9 mouse cellular contexts compared by ENCODE assay signal in genomic region chr13:99899670-99900556, GRCm38 (mm10). TPM values are rescaled to one million over a fixed set of nuclear protein-coding genes. Genes with fewer than 3 reads are reported as not detected.
A peak's percentile ranks its signal among the peaks of the same experiment; 100 is the strongest.
DNase-seq lines count a peak whose midpoint lies in the region; ATAC-seq and TF ChIP-seq lines count a peak whose summit lies in the region.
"Had no signal": no experiment of that assay in that cellular context is flagged by ENCODE, and none has a peak within 500 bp of the region (broad histone marks: within the 10 kb centered on the region; RNA-seq: fewer than 3 reads in every experiment).

No protein-coding gene starts in this region.

- H3K4me3 ChIP-seq in layer of hippocampus, adult 2 months: peak overlapping the region; percentile 34
- peak overlapping the region; percentile 29 for H3K4me3 ChIP-seq in embryonic facial prominence, embryonic 13.5 days
- H3K4me3 ChIP-seq in hindbrain, embryonic 15.5 days: peak overlapping the region; percentile 43
- peak overlapping the region; percentile 39 for H3K4me3 ChIP-seq in neural tube, embryonic 12.5 days

- no peak for ATAC-seq in embryonic facial prominence, embryonic 13.5 days (ENCODE audit: insufficient number of reproducible peaks, insufficient read depth, low FRiP score, low TSS enrichment, low read depth)
- no peak; the same call in 1 of the 2 replicates for ATAC-seq in hindbrain, embryonic 15.5 days (ENCODE audit: low FRiP score, low read depth)
- ATAC-seq in neural tube, embryonic 12.5 days (ENCODE audit: low FRiP score, low read depth): peak; percentile 41

- 5% methylated on average over 38 of the region's 38 CpGs for WGBS in embryonic facial prominence, embryonic 13.5 days
- WGBS in hindbrain, embryonic 15.5 days: 4% methylated on average over 38 of the region's 38 CpGs
- WGBS in neural tube, embryonic 12.5 days: 6% methylated on average over 38 of the region's 38 CpGs

- no peak overlapping the region for H3K27ac ChIP-seq in layer of hippocampus, adult 2 months
- no peak overlapping the region for H3K27ac ChIP-seq in embryonic facial prominence, embryonic 13.5 days
- no peak overlapping the region for H3K27ac ChIP-seq in hindbrain, embryonic 15.5 days (replicated peaks)
- H3K27ac ChIP-seq in neural tube, embryonic 12.5 days: no peak overlapping the region

- H3K4me1 ChIP-seq in embryonic facial prominence, embryonic 13.5 days: peaks cover 10% of the 10 kb centered on the region
- H3K4me1 ChIP-seq in hindbrain, embryonic 15.5 days (replicated peaks): peaks cover 16% of the 10 kb centered on the region
- peaks cover 12% of the 10 kb centered on the region for H3K4me1 ChIP-seq in neural tube, embryonic 12.5 days

- TF ChIP-seq CTCF in layer of hippocampus, adult 2 months (conservative IDR thresholded peaks at IDR 0.05): no peak

- H3K9me3 ChIP-seq in embryonic facial prominence, embryonic 13.5 days: no peaks in the 10 kb centered on the region
- H3K9me3 ChIP-seq in hindbrain, embryonic 15.5 days: no peaks in the 10 kb centered on the region
- H3K9me3 ChIP-seq in neural tube, embryonic 12.5 days: no peaks in the 10 kb centered on the region

- H3K27me3 ChIP-seq in embryonic facial prominence, embryonic 13.5 days: peaks cover 56% of the 10 kb centered on the region
- peaks cover 40% of the 10 kb centered on the region for H3K27me3 ChIP-seq in hindbrain, embryonic 15.5 days
- H3K27me3 ChIP-seq in neural tube, embryonic 12.5 days (replicated peaks): peaks cover 31% of the 10 kb centered on the region

- no peak overlapping the region for H3K9ac ChIP-seq in embryonic facial prominence, embryonic 13.5 days
- H3K9ac ChIP-seq in hindbrain, embryonic 15.5 days: peak overlapping the region; percentile 35; the same call in 1 of the 2 replicates
- H3K9ac ChIP-seq in neural tube, embryonic 12.5 days: peak overlapping the region; percentile 45; the same call in 1 of the 2 replicates

- peak overlapping the region; percentile 54 for H3K4me2 ChIP-seq in embryonic facial prominence, embryonic 13.5 days
- H3K4me2 ChIP-seq in hindbrain, embryonic 15.5 days: peak overlapping the region; percentile 80
- H3K4me2 ChIP-seq in neural tube, embryonic 12.5 days (replicated peaks): peak overlapping the region; percentile 68
- H3K4me2 ChIP-seq: liver, embryonic 11.5 days had no signal

- H3K36me3 ChIP-seq in embryonic facial prominence, embryonic 13.5 days: no peaks in the 10 kb centered on the region
- H3K36me3 ChIP-seq in hindbrain, embryonic 15.5 days: no peaks in the 10 kb centered on the region
- H3K36me3 ChIP-seq in neural tube, embryonic 12.5 days: no peaks in the 10 kb centered on the region

- DNase-seq in layer of hippocampus, adult 2 months (ENCODE audit: low spot score in 2 of 2): no peak
- no peak for DNase-seq in layer of hippocampus, adult 8-10 months (ENCODE audit: low spot score in 2 of 2)
- no peak for DNase-seq in adrenal gland, postnatal 14 days
- DNase-seq in adrenal gland, postnatal 10 days: no peak

RNA-seq across cellular contexts. Expression of gene Cartpt, which starts 1.0 kb away (rescaled TPM):
- 1 to 10 TPM; 2.0 to 3.5 TPM for total RNA-seq in layer of hippocampus, adult 2 months (2021)
- 1 to 10 TPM; 1.9 to 3.2 (median 2.3) TPM for total RNA-seq in layer of hippocampus, adult 8-10 months (2022)
- 0.69 and 0.84 TPM in 2 replicates for polyA plus RNA-seq in embryonic facial prominence, embryonic 13.5 days (2015; fragmentation: Nextera tagmentation; extraction: Ambion mirVana)
- polyA plus RNA-seq in hindbrain, embryonic 15.5 days (2015; fragmentation: Nextera tagmentation; extraction: Ambion mirVana): 26.6 and 32.2 TPM in 2 replicates
- polyA plus RNA-seq in neural tube, embryonic 12.5 days (2016; fragmentation: Nextera tagmentation; extraction: Ambion mirVana): 31.3 and 33.4 TPM in 2 replicates
- 5.9 and 8.3 TPM in 2 replicates for total RNA-seq in adrenal gland, postnatal 14 days (2021)
- total RNA-seq in adrenal gland, postnatal 10 days (2021): 10 to 100 TPM in 1 of 2 experiments, 1 to 10 TPM in 1; 8.1 to 11.7 TPM
- total RNA-seq: gastrocnemius, adult 18-20 months had no signal
